Mouse (Mus musculus) cerebellum, adult 11-12 months (tissue): ENCODE measurements at regions not wholly inside any gene's neighbourhood (a gene's known extent, or its start where the extent isn't known, plus 50 kb on each side); places are given as distances from the start of the nearest gene placed in this dataset.
"Not testable (repeated sequence)": the region's sequence is repeated elsewhere in the genome, so short reads cannot be mapped to it uniquely, and the experiment has no call there.

ENCODE experiments used
- DNase-seq: peaks from one replicate; pipeline ENCODE4 v3.0.0; 2022

DNA sequence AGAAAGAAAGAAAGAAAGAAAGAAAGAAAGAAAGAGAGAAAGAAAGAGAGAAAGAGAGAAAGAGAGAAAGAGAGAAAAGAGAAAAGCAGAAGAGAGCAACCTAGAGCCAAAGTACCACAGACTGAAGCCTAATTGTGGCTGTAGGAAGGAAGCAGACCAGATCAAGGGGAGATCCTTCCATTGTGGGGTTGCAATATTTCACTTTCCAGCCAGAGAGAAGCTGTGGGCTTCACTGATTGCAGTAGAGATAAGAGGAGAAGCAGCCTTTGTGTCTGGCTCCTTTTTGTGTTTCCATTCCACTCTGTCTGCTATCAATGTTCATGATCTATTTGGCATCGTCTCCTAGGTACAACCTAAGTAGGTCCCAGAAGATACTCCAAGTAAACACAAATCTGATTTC, 79.0 kb upstream of the Xcl1 start:
- DNase-seq: no peak

DNA sequence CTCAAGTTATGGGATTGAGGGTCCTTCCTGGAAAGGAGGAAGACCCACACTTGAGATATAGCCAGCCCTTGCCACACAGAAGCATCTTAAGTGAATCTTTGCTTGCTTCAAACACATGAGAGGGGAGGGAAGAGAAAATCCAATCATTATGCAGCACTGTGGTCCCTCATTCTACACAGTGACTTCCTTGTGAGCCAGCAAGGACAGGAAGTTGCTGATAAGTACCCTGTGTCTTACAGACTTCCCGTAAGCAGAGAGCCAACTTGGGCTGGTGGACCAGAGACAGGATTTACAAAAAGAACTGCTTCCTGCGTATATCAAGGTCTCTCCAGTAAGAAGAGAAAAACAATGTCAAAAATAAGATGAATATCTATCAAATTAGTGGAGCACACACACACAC, 78.1 kb upstream of the Xcl1 start:
- no peak for DNase-seq

DNA sequence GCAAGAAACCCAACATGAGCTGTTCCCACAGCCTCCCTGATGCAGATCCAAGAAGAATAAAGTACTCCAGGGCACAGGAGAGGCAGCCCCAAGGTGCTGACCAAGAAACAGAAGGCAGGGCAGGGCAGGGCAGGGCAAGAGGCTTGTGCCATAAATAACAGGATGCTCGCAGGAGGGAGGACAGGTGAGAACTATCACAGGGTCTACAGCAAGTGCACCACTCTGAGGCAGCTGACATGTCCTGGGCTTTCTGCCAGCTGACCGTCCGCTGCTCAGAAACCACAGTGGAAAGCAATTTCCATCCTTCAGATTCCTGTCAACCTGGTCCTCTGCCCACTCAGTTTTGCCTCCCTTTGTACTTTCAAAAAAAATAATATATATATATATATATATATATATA, 77.0 kb upstream of the Xcl1 start:
- no peak for DNase-seq

DNA sequence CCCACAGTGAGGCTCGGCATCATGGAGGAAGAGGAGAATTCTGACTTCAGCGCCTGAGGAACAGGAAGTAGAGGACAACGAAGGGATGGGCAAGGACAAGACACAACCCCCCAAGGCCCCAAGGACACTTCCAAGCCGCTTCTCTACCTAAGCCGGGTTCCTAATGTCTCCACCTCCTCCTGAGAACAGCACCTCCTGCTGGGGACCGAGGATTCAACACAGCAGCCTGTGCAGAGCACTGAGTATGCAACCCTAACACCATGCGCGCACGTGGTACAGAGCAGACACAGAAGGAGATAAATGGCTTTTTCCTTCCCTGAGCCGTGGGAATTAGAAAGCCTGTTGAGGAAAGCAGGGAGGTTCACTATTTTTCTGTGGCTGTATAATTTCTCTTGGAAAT, 64.2 kb upstream of the Xcl1 start:
- no peak for DNase-seq

DNA sequence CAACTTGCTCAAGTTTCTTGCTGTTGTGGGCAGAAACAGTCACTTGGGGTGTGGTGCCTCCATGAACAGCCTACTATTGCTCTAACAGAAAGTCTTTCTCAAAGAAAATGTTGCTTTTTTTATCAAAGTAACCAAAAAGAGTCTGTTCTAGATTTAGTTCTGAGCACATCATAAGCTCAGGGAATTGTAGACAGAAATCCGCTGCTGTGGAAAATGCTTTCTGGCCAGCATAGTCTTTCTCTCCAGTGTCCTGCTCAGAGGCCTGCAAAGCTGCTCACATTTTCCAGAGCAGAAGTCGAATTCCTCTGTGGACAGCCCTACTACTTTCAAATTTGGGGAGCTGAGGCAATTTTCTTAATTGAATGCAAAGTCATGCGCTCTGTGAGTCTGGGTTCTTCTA, 63.3 kb upstream of the Xcl1 start:
- no peak for DNase-seq

DNA sequence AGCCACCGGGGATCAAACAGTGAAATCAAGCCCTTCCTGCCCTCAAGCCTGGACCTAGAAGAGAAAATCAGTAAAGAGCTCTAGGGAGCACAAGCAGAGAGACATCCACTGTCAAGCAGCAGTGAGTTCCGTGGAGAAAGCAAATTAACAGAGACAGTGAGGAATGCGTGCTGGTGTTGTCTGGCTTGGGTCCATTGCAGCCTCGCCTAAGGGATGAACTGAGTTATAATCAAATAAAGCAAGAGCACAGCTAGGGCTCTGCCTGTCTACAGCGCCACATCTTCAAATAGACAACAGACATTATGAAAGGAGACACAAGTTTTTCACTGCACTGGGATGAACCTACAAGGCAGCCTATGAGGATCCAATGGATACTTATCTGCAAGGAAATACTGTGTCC, 62.3 kb upstream of the Xcl1 start:
- no peak for DNase-seq

DNA sequence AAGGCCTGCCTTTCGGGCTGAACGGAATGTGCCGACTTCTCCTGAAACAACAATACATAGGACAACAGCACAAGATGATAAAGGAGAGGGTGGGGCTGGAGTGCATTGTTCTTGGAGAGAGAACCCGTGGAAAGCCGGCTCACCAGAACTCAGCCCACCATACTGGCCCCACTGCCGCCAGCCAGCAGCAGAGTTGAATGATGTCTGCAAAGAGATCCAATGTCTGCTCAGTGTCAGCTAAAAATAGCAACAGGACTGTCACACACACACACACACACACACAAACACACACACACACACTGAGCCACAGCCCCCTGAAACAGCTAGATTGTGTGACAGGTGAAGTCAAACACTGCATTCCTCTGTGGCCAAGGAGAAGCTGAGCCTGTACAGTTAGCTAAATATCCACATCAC, 58.9 kb upstream of the Xcl1 start:
- no peak for DNase-seq

DNA sequence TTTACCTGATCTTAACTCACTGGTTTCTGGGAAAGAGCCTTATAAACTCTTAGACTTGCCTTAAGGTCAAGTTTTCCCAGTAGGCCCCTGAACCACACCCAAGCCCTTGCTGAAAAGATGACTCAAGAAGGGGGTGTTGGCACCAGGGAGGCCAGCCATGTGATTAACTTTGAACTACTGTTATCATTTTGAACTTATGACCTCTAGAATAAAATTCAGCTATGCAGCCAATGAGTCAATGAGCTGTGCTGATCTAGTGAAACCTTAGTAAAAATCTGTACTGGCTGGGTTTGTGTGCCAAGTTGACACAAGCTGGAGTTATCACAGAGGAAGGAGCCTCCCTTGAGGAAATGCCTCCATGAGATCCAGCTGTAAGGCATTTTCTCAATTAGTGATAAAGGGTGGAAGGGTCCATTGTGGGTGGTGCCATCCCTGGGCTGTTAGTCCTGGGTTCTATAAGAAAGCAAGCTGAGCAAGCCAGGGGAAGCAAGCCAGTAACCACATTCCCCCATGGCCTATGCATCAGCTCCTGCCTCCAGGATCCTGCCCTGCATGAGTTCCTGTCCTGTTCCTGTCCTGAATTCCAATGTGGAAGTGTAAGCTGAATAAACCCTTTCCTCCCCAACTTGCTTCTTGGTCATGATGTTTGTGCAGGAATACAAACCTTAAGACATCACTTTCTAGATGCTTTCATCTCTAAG, 58.0 kb upstream of the Xcl1 start:
- DNase-seq: not testable (repeated sequence)

DNA sequence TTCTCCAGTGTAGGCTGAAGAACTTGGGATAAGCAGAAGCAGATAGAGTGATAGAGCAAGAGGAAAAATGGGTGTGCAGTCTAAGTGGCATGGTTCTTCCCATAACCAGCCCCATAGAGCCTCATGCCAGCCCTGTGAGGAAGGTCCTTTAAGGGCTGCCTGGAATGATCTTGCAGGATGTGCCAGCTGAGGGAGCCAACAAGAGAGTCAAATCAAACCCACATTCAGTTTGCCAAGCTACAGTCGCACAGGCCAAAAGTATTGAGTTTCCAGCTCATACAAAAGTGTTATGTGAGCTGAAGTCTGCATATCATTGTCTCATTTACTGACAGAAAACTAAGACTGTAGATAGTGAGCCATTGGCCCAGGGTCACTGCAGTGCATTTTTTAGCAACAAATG, 53.7 kb upstream of the Xcl1 start:
- no peak for DNase-seq

DNA sequence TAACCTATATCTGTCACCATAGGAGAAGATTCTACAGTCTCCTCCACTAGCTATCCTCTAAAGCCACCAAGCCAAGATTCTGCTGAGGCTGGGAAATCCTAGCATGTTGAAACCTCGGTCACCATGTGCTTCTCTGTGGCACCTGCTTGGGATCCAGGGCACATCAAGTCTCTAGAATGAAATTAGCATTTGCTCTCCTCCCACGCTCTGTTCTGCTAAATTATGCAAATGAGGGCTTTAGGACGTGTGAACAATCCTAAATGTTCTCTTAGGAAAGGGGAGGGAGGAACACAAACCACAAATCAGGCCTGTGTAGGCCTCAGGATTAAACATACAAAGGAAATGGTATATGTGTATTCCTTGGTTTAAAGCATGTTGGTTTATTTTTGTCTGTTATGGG, 52.9 kb upstream of the Xcl1 start:
- no peak for DNase-seq

DNA sequence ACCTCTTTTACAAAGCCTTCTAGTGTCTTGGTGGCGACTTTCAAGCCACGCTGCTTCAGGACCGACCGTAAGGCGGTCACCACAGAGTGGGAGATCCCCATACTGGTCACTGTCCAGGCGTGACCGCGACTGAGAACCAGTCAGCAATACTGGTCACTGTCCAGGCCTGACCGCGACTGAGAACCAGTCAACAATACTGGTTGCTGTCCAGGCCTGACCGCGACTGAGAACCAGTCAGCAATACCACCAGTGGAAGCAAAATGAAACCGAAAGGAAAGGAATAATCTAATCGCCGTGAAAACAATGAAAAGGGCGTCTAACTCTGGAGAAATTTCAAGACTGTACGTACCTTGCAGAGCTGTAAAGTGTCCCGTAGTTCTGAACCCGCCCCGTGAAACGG, 50.2 kb upstream of the Xcl1 start:
- not testable (repeated sequence) for DNase-seq
